Mouse (Mus musculus): ENCODE measurements around the gene Gpr12.

GRCm38 (mm10) chr5:146611009-146611408 is 26.0 kb upstream of the Gpr12 start:
- TF ChIP-seq POLR2A (IDR thresholded peaks at IDR 0.05; ENCODE audit: control insufficient read depth, extremely low read depth, insufficient read depth, low read length, poor library complexity) (no peak), CTCF (IDR thresholded peaks at IDR 0.05; ENCODE audit: borderline replicate concordance, control insufficient read depth, extremely low read depth, insufficient read depth, low read length, poor library complexity) (no peak)
